Mouse (Mus musculus): ENCODE results near the gene Ccn6.

DNA sequence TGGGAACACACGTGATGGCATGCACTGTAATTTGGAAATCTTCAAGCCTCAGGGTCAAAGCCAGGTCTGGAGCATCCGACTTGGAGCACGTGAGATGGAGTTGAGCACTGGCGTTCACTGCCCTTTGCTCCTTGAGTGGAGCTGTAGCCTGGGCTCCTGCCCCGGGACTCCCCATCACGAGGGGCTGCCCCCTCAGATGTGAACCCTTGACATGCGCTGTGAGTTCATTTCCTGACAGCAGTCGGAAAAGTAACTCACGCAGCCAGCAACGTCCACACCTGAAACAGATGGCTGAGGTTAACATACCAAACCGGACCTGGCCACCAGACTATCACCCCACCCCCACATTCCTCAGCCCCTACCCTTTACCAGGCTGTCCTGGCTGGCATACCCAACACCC is 4.0 kb upstream of the Ccn6 start:
- no peak for TF ChIP-seq POLR2A (IDR thresholded peaks at IDR 0.05; ENCODE audit: control insufficient read depth, extremely low read depth, insufficient read depth, low read length, poor library complexity)
- no peak for TF ChIP-seq CTCF (IDR thresholded peaks at IDR 0.05; ENCODE audit: borderline replicate concordance, control insufficient read depth, extremely low read depth, insufficient read depth, low read length, poor library complexity)

Data from thymus, adult 2 months (tissue).